Mouse (Mus musculus): ENCODE measurements around the gene Flt3.

Gene Flt3

DNA sequence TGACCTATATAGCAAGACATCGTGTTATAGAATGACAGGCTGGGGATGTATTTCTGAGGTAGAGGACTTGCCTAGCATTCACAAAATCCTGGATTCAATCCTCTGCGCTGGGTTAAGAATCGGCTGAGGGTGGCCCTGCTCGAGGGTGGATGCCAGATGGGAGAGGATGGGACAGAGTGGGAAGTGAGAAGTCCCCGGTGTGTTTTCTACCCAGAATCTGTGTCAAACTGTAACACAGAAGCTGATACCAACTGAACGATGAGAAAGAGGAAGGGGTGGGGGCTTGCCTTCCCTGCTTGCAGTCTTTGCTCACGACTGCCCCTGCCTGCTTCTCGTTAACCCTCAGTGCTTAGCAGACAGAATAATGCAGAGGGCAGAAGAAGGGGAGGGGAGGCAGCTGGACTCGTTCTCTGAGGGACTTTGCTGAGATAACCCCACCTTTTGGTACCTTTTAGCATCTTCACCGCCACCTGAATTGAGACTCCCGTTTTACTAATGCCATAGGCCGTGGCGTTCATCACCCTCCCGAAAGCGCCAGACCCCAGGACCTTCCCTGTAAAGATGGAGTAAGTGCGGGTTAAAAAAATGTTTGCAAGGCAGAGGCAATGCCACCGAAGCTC lies 46.0 kb downstream of the Flt3 start:
- peak; percentile 52 for DNase-seq (ENCODE audit: low spot score)

- DNase-seq (ENCODE audit: low spot score), result no peak
These were observed 48.4 kb downstream of the Flt3 start for GRCm38 (mm10) chr5:147351931-147352330.

- DNase-seq (ENCODE audit: low spot score), result no peak
These were observed 54.3 kb downstream of the Flt3 start for GRCm38 (mm10) chr5:147345981-147346380.

DNA sequence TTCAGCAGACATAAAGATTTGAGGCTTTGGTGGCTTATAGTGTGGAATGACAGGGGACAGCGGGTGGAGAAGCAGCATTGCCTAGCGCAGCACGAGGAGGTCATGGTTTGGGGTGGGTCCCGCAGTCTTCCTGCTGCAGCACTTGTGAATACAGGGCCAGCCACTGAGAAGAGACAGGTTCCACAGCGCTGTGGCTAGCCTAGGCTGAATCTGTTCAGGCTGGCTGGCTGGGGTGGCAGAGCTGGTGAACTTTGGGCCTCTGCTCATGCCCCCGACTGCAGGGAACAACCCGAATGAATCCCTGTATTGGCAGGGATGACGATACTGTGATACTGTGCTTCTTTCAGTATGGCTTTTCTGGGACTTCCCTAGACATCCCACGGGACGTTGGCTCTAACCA lies 56.4 kb downstream of the Flt3 start:
- no peak for DNase-seq (ENCODE audit: low spot score)

DNA sequence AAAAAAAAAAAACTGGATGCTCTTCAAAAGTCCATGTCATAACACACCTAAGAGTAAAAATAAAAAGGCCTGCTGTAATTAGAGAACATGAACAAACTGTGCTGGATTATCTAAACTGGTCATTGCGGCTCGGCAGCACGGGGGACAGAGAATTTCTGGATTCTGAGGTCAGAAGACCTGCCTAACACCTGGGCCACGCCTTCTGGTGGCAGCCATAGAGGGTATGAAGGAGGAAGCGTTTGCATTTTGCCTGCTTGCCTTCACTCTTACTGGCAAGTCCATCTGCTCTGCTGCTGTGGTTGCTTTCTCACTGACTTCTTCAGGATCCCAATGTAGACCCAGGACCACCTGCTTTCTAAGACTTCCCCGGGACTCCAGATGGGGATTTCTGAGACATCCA lies 57.4 kb downstream of the Flt3 start:
- no peak for DNase-seq (ENCODE audit: low spot score)

DNA sequence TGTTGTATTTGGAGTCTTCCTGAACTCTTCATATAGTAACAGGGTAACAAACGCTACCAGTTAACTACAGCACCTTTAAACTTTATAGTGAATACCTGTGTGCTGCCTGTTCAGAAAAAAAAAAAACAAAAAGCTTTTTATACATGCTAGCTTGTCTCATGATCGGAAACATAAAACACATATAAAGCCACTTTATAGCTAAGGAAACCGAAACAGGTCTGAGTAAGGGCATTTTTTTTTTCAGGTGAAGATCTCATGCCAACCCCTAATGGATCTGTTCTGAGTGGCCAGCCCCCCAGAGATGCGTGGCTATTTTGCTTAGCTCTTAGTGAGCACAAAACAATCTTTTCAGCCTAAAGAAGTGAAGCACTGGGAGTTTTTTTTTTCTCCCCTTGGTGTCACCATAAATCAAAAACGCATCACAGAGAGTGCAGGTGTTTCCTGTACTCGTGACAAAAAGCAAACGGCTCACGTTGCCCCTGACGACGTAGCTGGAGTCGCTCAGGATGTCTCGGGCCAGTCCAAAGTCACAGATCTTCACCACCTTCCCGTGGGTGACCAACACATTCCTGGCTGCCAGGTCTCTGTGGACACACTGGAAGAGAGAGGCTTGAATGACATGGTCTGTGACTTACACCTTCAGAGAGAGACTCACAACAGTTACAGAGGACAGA lies 59.4 kb downstream of the Flt3 start:
- DNase-seq (ENCODE audit: low spot score), result no peak

DNA sequence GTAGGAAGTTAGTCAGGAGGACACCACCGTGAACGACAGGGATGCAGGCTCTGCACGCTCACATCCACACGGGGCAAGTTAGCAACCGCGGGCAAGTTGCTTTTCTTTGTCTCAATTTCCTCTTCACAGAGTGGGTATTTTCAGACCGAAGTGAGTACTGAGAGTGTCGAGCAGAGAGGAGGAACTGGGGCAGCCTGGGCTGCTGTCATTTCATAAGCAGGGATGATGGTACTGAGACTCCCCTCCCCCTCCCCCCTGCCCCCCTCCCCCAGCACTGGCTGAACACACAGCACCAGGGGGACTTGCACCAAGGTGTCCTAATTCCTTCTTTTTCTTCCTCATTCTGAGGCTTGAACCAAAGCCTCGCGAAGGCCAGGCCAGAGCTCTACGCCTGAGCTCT lies 60.7 kb downstream of the Flt3 start:
- DNase-seq (ENCODE audit: low spot score), result no peak

GRCm38 (mm10) chr5:147338967-147339366 lies 61.3 kb downstream of the Flt3 start:
- no peak for DNase-seq (ENCODE audit: low spot score)

- DNase-seq (ENCODE audit: low spot score), result no peak
These were observed 67.6 kb downstream of the Flt3 start for GRCm38 (mm10) chr5:147332711-147333110.

GRCm38 (mm10) chr5:147331547-147331946 lies 68.7 kb downstream of the Flt3 start:
- no peak for DNase-seq (ENCODE audit: low spot score)

GRCm38 (mm10) chr5:147329946-147330345 lies 70.3 kb downstream of the Flt3 start:
- DNase-seq (ENCODE audit: low spot score), result no peak

- DNase-seq (ENCODE audit: low spot score), result no peak
These were observed 72.7 kb downstream of the Flt3 start for GRCm38 (mm10) chr5:147327636-147328035.

DNA sequence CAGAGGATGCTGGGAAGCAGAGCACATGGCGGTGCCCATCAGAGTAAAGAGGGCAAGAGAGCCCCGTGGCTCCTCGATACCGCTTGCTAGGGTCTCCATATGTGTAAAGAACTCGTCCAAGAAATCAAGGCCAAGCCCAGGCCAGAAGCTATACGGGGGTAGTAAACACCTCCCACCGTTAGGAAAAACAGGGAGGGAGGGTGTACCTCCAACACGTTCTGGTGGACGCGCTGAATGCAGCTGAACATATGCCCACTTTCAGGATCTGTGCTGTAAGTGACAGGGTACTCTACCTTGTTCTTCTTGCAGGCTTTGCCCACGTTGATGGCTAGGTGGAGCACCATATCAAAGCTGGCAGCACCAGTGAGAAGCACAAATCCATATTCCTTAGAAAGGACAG lies 74.4 kb downstream of the Flt3 start:
- no peak for DNase-seq (ENCODE audit: low spot score)

- DNase-seq (ENCODE audit: low spot score), result peak; percentile 30
These were observed 76.9 kb downstream of the Flt3 start for GRCm38 (mm10) chr5:147323237-147323917.

DNA sequence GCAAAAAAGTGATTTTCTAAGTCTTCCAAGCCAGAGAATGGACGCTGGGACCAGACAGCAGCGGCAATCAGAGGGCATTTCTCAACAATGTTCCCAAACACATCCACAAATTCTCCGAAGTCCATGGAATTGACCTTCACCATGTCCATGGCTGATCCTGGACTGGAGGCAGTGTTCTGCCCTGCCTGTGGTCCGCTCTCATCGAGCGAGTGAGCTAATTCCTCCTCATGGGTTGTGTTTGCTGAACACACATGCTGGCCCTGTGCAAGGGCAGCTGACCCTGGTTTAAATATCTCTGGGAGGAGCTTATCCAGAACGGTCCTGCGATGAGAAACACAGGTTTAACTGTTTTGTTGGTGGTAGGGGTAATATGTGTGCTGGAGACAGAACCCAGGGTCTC lies 78.1 kb downstream of the Flt3 start, which contains the start of gene Urad:
TSS of gene Urad (minus strand) at position 258 of the 400 bp plus-strand sequence.
- DNase-seq (ENCODE audit: low spot score), result no peak

DNA sequence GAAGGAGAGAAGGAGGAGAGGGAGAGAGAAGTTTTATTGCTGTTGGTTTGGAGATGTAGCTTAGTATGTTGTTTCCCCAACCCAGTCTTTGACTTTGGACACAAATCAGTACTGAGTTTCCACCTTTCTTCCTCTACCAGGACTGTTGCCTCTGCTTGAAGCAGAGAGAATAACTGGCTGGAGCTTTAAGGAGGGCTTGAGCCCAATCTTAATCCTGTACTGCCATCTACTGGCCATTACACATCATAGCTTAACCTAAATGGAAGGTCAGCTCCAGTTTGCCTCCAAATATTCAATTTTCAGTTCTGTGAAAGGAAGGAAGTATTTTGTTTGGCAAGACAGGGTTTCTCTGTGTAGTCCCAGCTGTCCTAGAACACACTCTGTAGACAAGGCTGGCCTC lies 80.6 kb downstream of the Flt3 start:
- no peak for DNase-seq (ENCODE audit: low spot score)

DNA sequence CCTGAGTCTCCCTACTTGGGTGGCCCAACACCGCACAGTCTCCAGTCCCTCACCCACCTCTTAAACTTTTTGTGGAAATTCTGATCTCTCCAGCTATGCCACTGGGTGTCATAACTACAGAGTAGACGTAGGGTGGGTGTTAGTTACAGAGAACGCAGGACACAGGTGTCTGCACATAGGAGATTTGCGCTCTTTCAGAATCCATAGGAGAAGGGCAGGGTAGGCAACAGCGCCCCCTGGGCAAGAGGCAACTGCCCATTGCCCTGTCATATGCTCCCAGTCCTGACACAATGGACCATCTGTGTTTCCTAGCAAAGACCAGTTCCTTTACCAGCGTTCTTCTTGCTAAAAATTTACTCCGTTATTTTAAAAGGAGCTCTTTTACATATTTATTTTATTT lies 82.3 kb downstream of the Flt3 start:
- DNase-seq (ENCODE audit: low spot score), result no peak

DNA sequence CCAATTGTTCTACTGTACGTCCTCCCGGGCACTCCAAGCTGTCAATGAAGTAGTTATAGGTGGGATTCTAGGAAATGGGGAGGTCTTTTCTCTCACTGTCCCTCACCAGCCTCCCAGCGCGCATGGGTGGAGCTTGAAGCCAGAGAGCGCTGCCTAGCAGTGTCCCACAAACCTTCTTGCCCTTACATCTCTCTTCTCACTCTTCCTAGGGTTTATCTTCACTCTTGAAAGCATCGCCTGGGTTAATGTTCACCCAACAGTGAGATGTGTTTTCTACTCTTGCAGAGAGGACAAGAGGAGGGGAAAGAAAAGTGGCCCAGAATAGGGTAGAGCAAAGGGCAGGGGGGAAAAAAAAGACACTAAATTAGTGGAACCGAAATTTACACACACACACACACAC lies 83.0 kb downstream of the Flt3 start:
- DNase-seq (ENCODE audit: low spot score), result no peak

GRCm38 (mm10) chr5:147315432-147316075 lies 84.7 kb downstream of the Flt3 start:
- no peak for DNase-seq (ENCODE audit: low spot score)

DNA sequence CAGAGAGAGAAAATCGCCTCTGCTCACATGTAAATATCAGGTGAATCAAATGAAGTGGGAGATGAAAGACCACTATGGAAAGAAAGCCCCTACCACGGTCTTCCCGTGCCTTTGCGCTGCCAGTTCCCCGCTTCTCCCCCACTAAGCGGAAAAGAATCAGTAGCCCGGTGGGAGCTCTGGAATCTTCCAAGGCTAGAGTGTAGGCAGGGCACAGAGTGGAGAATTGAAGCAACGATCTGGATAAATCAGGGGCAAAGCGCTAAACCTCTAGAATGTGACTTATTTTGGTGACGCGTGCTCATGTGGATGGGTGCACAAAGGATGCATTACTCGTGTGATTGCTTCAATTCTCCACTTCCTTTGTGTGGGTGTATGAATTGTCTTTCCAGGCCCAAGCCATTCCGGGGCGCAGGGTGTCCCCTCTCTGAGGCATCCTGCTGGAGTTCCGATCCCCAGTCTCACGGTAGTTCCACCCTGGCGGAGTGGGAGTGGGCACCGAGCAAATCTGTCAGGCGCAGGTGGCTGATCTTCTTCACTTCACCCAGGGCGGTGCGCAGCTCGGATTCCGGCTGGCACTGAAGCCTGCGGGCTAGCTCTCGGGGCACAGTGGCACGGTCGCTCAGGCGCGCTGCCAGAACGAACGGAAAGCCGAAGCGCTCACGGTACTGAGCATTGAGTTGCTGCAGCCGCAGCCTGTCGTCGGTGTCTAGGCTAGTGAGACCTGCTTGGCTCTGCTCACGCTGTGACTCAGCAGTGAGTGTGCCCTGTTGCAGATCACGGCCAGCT lies 85.5 kb downstream of the Flt3 start:
- DNase-seq (ENCODE audit: low spot score), result no peak

GRCm38 (mm10) chr5:147312830-147313685 lies 87.2 kb downstream of the Flt3 start:
- no peak for DNase-seq (ENCODE audit: low spot score)
